Mouse (Mus musculus): ENCODE measurements around the gene Asb15. TPM values are rescaled to one million over a fixed set of nuclear protein-coding genes. Genes with fewer than 3 reads are reported as not detected.

The Asb15 gene
- total RNA-seq, 2 experiments from 2014 or later: not detected

DNA sequence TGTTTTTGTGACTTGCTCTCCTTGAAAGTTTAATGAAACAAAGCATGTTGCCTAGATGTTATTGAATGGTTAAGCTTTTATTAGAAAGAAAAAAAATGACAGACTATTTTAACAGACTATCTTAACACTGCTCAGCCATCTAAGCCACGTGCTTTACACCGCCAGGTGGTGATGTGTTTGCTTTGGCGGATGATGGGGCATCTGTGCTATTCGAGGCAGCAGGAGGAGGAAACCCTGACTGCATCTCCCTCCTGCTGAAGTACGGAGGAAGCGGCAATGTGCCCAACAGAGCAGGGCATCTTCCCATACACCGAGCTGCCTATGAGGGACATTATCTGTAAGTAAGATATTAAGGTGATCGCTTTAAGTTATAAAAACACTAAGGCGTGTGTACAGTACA, 36.1 kb downstream of the Asb15 start:
- peak in 1 of 2 experiments; percentile 35 for DNase-seq (ENCODE audit: extremely low spot score in 1 of 2, low spot score in 1 of 2)

GRCm38 (mm10) chr6:24564886-24565285, 36.9 kb downstream of the Asb15 start:
- DNase-seq (ENCODE audit: extremely low spot score in 1 of 2, low spot score in 1 of 2): no peak

GRCm38 (mm10) chr6:24568963-24569362, 41.0 kb downstream of the Asb15 start:
- no peak for DNase-seq (ENCODE audit: extremely low spot score in 1 of 2, low spot score in 1 of 2)

DNA sequence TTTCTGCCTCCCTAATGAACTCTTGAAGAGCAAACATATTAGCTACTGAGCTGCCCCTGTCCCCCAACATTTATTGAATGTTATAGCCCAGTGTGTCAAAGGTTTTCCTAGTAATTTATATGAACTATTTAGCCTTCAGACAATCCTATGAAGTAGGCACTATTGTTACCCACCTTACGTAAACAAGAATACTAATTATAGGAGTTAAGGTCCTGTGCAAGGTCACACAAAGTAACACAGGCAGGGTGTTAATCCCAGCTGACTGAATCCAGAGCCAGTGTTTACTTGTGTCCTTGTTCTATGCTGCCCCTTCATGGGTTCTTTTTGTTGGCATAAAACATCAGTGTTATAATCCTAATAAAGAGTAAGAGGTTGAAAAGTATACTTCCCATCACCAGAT, 41.8 kb downstream of the Asb15 start:
- no peak for DNase-seq (ENCODE audit: extremely low spot score in 1 of 2, low spot score in 1 of 2)

DNA sequence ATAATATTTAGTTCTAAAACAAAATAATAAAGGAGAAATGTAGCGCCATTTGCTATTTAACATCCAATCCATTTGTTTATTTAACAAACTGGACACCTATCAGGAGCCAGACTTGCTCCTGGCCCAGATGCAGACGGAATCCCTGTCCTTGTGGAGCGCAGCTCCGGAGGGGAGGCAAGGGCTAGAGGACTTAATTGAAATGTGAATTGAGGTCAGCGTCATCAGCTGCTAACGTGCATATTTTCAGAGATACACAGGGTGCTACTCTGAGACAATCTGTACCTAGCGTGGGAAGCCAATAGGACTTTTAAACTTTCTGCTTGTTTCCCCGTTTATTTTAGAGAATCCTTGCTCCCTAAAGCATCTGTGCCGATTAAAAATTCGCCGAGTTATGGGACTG, 42.3 kb downstream of the Asb15 start:
- DNase-seq (ENCODE audit: extremely low spot score in 1 of 2, low spot score in 1 of 2): no peak

DNA sequence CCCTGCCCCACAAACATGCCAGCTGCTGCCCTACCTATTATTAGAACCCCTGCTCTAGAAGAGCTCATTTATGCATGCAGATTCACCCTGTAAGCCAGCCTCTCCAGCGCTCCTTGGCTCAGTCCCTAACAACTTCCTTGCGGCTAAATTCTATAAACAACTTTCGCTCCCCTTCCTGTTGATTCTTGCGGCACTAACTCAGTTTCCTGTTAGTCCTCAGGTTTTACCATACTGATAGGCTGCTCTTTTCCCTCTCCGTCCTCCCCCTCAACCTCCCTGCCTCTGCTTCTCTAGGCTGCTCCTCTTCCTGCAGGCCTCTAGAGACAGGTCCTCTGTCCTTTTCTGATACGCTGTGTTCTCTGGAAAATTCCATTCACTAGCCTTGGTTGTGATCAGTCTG, 43.2 kb downstream of the Asb15 start:
- no peak for DNase-seq (ENCODE audit: extremely low spot score in 1 of 2, low spot score in 1 of 2)

- DNase-seq (ENCODE audit: extremely low spot score in 1 of 2, low spot score in 1 of 2): no peak
These were observed 44.5 kb downstream of the Asb15 start for GRCm38 (mm10) chr6:24572431-24572830.

DNA sequence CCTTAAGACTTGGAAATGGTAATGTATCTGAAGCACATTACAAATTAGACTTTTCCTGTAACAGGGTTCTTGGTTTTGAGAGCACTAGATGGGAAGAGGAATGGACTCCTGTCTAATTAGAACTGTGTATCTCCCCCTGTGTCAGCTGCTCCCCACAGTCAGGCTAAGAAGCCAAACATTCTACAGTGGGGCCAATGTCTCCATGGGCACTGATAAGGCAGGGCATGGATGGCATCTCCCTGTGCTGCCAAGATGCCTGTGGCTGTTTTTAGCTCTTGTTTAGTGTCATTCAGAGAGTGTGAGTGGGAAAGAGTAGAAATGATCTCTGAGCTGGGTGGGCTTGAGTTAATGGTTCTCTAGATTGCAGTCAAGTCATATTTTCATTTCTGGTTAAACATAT, 45.4 kb downstream of the Asb15 start:
- DNase-seq (ENCODE audit: extremely low spot score in 1 of 2, low spot score in 1 of 2): no peak

- no peak for DNase-seq (ENCODE audit: extremely low spot score in 1 of 2, low spot score in 1 of 2)
These were observed 55.5 kb downstream of the Asb15 start for GRCm38 (mm10) chr6:24583456-24583855.

GRCm38 (mm10) chr6:24585431-24586310, 57.7 kb downstream of the Asb15 start:
- no peak for DNase-seq (ENCODE audit: extremely low spot score in 1 of 2, low spot score in 1 of 2)

GRCm38 (mm10) chr6:24586885-24587284, 58.9 kb downstream of the Asb15 start:
- DNase-seq (ENCODE audit: extremely low spot score in 1 of 2, low spot score in 1 of 2): no peak

- DNase-seq (ENCODE audit: extremely low spot score in 1 of 2, low spot score in 1 of 2): no peak
These were observed 62.3 kb downstream of the Asb15 start for GRCm38 (mm10) chr6:24590282-24590681.

DNA sequence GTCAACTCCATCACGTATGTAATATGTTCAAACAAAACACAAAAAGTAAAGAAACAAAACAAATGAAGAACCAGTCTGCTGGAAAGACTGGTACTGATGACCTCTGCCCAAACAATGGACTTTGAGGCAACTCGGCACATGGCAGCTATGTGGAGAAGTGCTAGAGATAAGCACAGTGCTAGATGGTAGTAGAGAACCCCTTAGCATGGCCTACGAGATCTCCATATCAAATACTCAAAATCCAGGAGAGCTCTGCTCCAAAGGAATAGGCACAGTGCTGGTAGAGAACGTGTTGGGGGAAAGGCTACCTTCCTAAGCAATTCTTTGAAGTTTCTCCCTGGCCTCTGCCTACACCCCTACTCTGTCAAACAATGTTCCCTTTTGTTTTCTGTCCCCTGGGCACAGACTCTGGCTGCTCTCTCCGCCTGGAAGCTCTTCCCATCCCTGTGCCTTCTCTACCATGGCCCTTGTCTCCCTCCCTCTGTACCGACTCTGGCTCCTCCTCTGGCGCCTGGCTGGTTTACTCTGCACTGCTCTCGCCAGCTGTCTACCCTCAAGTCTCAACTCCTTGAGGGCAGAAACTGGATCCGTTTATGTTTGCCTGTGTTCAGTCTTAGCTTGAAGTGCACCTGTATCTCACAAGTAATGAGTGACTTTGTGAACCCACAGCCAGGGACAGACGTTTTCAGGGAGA, 63.7 kb downstream of the Asb15 start:
- DNase-seq (ENCODE audit: extremely low spot score in 1 of 2, low spot score in 1 of 2): no peak

GRCm38 (mm10) chr6:24597500-24597899, 69.6 kb downstream of the Asb15 start, which contains the start of gene Lmod2:
Lmod2 (plus strand) TSS chr6:24597762.
- DNase-seq (ENCODE audit: extremely low spot score in 1 of 2, low spot score in 1 of 2): no peak

GRCm38 (mm10) chr6:24599179-24599578, 71.2 kb downstream of the Asb15 start:
- no peak for DNase-seq (ENCODE audit: extremely low spot score in 1 of 2, low spot score in 1 of 2)

- DNase-seq (ENCODE audit: extremely low spot score in 1 of 2, low spot score in 1 of 2): no peak
These were observed 71.7 kb downstream of the Asb15 start for GRCm38 (mm10) chr6:24599639-24600038.

GRCm38 (mm10) chr6:24600134-24600533, 72.2 kb downstream of the Asb15 start:
- no peak for DNase-seq (ENCODE audit: extremely low spot score in 1 of 2, low spot score in 1 of 2)

DNA sequence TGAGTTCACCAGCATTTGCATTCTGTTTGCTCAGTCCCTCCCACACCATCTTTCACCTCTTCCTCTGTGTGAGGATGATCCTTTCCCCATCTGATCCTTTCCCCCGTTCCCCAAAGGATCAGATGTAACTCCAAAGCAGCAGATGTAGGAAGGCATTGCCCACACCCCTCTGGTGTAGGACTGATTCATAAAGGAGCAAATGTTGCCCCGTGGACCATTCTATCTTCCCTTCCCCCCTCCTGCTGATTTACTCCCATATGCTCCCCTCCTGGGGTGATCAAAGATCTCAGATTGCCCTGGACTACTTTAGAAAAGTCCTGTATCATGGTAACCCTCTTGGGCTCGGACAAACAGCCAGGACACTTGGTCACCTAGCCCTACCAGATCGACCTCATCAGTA, 72.8 kb downstream of the Asb15 start:
- DNase-seq (ENCODE audit: extremely low spot score in 1 of 2, low spot score in 1 of 2): no peak

GRCm38 (mm10) chr6:24601668-24602067, 73.7 kb downstream of the Asb15 start:
- DNase-seq (ENCODE audit: extremely low spot score in 1 of 2, low spot score in 1 of 2): no peak

GRCm38 (mm10) chr6:24602351-24602750, 74.4 kb downstream of the Asb15 start:
- DNase-seq (ENCODE audit: extremely low spot score in 1 of 2, low spot score in 1 of 2): no peak

DNA sequence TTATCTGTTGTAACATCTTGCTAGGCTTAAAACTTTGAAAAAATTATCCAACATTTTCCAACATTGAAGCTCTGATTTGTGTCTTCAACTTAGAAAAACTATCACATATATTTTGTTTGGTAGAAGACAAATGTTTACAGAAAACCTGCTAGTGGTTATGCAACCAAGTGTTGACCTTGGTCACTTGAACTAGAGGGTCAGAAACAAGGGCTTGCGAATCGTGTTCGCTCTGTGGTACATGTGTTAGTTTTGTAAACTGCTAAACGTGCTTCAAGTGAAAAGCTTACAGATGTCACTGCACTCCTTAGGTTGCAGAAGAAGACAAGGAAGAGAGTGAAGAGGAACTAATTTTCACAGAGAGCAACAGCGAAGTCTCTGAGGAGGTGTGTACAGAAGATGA, 75.0 kb downstream of the Asb15 start:
- DNase-seq (ENCODE audit: extremely low spot score in 1 of 2, low spot score in 1 of 2): no peak

DNA sequence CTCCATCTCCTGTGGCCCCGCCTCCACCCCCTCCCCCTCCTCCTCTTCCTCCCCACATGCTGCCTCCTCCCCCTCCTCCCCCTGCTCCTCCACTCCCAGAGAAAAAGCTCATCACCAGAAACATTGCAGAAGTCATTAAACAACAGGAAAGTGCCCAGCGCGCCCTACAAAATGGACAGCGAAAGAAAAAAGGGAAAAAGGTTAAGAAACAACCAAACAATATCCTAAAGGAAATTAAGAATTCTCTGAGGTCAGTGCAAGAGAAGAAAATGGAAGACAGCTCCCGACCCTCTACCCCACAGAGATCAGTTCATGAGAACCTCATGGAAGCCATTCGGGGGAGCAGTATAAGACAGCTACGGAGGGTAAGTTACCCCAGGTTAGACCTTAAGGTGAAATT, 76.3 kb downstream of the Asb15 start:
- no peak for DNase-seq (ENCODE audit: extremely low spot score in 1 of 2, low spot score in 1 of 2)

All from layer of hippocampus, postnatal 25 days (tissue).